Mouse (Mus musculus) testis, adult 2 months (tissue): ENCODE results near the gene Polq. TPM values are rescaled to one million over a fixed set of nuclear protein-coding genes. Genes with fewer than 3 reads are reported as not detected.
"Not testable (repeated sequence)": the region's sequence is repeated elsewhere in the genome, so short reads cannot be mapped to it uniquely, and the experiment has no call there.

Source experiments
- H3K27ac ChIP-seq: fragments of 200-500 bp; 2 replicates; pipeline ENCODE4 v1.5.1; 2012; ENCODE audit warnings: low read depth, low read length; ENCODE audit not compliant: control insufficient read depth, insufficient read depth
- H3K27me3 ChIP-seq: fragments of 200-500 bp; 2 replicates; pipeline ENCODE4 v1.6.1; 2012; ENCODE audit warnings: mild to moderate bottlenecking, low read length, moderate library complexity; ENCODE audit not compliant: control insufficient read depth, insufficient read depth
- H3K36me3 ChIP-seq: fragments of 200-500 bp; 2 replicates; pipeline ENCODE4 v1.6.1; 2012; ENCODE audit warnings: mild to moderate bottlenecking, low read length; ENCODE audit not compliant: control insufficient read depth, insufficient read depth
- H3K4me1 ChIP-seq: fragments of 200-500 bp; 2 replicates; pipeline ENCODE4 v1.6.1; 2012; ENCODE audit warnings: low read length; ENCODE audit not compliant: control insufficient read depth, insufficient read depth
- H3K4me3 ChIP-seq: fragments of 200-500 bp; 2 replicates; pipeline ENCODE4 v1.5.1; 2012; ENCODE audit warnings: low read depth, mild to moderate bottlenecking, low read length, moderate library complexity, mixed read lengths; ENCODE audit not compliant: control insufficient read depth
- CTCF ChIP-seq: fragments of 200-500 bp; IDR thresholded peaks from 2 replicates; pipeline ENCODE4 v1.5.1; 2012; ENCODE audit warnings: low read depth, mild to moderate bottlenecking, inconsistent platforms, low read length, moderate library complexity; ENCODE audit not compliant: control insufficient read depth, insufficient read depth, insufficient replicate concordance
- POLR2A ChIP-seq: fragments of 200-500 bp; IDR thresholded peaks from 2 replicates; pipeline ENCODE4 v1.6.1; 2012; ENCODE audit warnings: low read depth, mild to moderate bottlenecking, inconsistent platforms, low read length, moderate library complexity; ENCODE audit not compliant: control insufficient read depth
- polyA plus RNA-seq: library from polyadenylated mRNA; depleted of rRNA; stranded (reverse); fragments of >200 nt; gene quantifications from 2 replicates; pipeline ENCODE4 v1.2.3, GENCODE M21; 2012; rRNA removed

The Polq gene
- polyA plus RNA-seq, 1 experiment, result 2.7 TPM

DNA sequence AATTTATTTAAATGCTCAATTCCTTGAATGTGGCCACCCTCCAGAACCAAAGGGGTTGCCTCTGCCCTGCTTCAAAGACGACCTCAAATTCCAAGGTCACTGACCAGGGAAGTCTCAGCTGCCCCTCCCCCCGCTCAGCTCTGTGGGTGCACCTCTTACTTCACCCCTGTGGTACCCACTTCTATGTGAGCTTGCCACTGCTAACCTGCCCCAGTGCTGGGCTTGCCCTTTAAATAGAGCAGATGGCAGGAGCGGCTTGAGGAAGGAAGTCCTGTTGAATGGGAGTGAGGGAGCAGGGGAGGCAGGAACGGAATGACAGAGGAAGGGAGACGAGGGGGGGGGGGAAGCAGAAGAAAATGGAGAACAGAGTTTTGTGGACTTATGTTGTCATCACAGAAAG lies 97.2 kb downstream of the Polq start:
- no peaks in the 10 kb centered on the region for H3K27me3 ChIP-seq
- peaks cover 4% of the 10 kb centered on the region for H3K4me1 ChIP-seq
- no peak overlapping the region for H3K27ac ChIP-seq
- no peak overlapping the region for H3K4me3 ChIP-seq
- H3K36me3 ChIP-seq, result no peaks in the 10 kb centered on the region
- TF ChIP-seq POLR2A, result no peak
- TF ChIP-seq CTCF, result no peak

DNA sequence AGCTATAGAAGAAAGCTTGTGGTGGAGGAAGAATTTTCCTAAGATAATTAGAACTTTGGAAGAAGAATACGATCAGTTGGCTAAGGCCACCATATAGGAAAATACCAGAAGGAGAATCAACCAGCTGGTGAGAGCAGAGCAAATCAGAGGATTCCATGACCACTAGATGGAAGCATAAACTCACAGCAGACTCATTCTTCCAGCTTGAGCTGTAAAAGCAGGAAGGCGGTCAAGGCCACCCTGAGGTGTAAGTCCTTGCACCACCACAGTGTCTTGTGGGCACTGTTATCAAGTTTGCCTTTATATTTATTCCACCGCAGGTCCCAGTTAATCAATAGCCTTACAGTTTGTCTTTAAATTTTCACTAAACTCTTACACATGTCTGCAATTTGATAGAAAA lies 97.7 kb downstream of the Polq start:
- Histone ChIP-seq H3K4me1 (peaks cover 4% of the 10 kb centered on the region), H3K36me3 (no peaks in the 10 kb centered on the region), H3K27ac (no peak overlapping the region), H3K27me3 (no peaks in the 10 kb centered on the region), H3K4me3 (no peak overlapping the region)
- peak; percentile 37; the same call in 1 of the 2 replicates for TF ChIP-seq CTCF
- no peak for TF ChIP-seq POLR2A

DNA sequence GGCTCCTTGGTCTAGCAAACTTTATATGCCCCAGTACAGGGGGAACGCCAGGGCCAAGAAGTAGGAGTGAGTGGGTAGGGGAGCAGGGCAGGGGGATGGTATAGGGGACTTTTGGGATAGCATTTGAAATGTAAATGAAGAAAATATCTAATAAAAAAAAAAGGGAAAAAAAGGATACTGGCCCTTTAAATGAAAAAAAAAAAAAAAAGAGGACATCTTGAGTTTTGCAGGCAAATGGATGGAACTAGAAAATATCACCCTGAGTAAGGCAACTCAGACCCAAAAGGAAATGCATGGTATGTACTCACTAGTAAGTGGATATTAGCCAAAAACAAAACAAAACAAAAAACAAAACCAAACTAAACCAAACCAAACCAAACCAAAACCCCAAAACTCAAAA lies 113.6 kb downstream of the Polq start:
- H3K4me1 ChIP-seq, H3K27me3 ChIP-seq, H3K4me3 ChIP-seq, H3K27ac ChIP-seq, H3K36me3 ChIP-seq: not testable (repeated sequence)

Other genes starting within 250 kb of the Polq start
- gene Slc15a2, start 226.8 kb upstream of the Polq start, polyA plus RNA-seq, result 0.62 and 0.70 TPM in 2 replicates
- 14.2 and 16.1 TPM in 2 replicates for gene Iqcb1, start 183.4 kb upstream of the Polq start, polyA plus RNA-seq
- 2.6 and 2.8 TPM in 2 replicates for gene Eaf2, start 136.8 kb upstream of the Polq start, polyA plus RNA-seq
- 37.1 and 49.1 TPM in 2 replicates for gene Golgb1, start 136.6 kb upstream of the Polq start, polyA plus RNA-seq
- gene Hcls1, start 76.8 kb upstream of the Polq start, polyA plus RNA-seq, result 0.72 and 0.75 TPM in 2 replicates
- gene Fbxo40, start 21.3 kb upstream of the Polq start, polyA plus RNA-seq, result 0.37 and 0.71 TPM in 2 replicates